Mouse (Mus musculus) embryonic facial prominence, embryonic 11.5 days (tissue): ENCODE data around the gene Ndufs7. TPM values are rescaled to one million over a fixed set of nuclear protein-coding genes. Genes with fewer than 3 reads are reported as not detected.

Experiments
- ATAC-seq: fragments of 200-750 bp; cut with Nextera tagmentation; replicated peaks from 2 replicates; pipeline ENCODE4 v1.8.0; 2017; ENCODE audit warnings: low read depth; ENCODE audit not compliant: insufficient number of reproducible peaks, low FRiP score, low TSS enrichment
- DNase-seq: peaks from one replicate; pipeline ENCODE4 v3.0.0-alpha.2; 2015; ENCODE audit warnings: low spot score
- H3K27ac ChIP-seq: fragments of 300-500 bp; sonication (generic); replicated peaks from 2 replicates; pipeline ENCODE4 v1.5.1; 2014; ENCODE audit warnings: mild to moderate bottlenecking, low read depth, low read length, control low read depth
- H3K27me3 ChIP-seq: fragments of 300-500 bp; sonication (generic); 2 replicates; pipeline ENCODE4 v1.6.1; 2014; ENCODE audit warnings: mild to moderate bottlenecking, low read length, moderate library complexity, mixed read lengths; ENCODE audit not compliant: control insufficient read depth, insufficient read depth
- H3K36me3 ChIP-seq: fragments of 300-500 bp; sonication (generic); replicated peaks from 2 replicates; pipeline ENCODE4 v1.6.1; 2014; ENCODE audit warnings: low read depth, mild to moderate bottlenecking, low read length, moderate library complexity, mixed read lengths; ENCODE audit not compliant: control insufficient read depth, insufficient read depth
- H3K4me1 ChIP-seq: fragments of 300-500 bp; sonication (generic); 2 replicates; pipeline ENCODE4 v1.6.1; 2014; ENCODE audit warnings: low read length, mixed read lengths; ENCODE audit not compliant: control insufficient read depth, insufficient read depth
- H3K4me2 ChIP-seq: fragments of 300-500 bp; sonication (generic); 2 replicates; pipeline ENCODE4 v1.6.1; 2014; ENCODE audit warnings: low read depth, mild to moderate bottlenecking, control low read depth, low read length, moderate library complexity
- H3K4me3 ChIP-seq: fragments of 300-500 bp; sonication (generic); 2 replicates; pipeline ENCODE4 v1.5.1; 2014; ENCODE audit warnings: low read depth, low read length, control low read depth
- H3K9ac ChIP-seq: fragments of 300-500 bp; sonication (generic); replicated peaks from 2 replicates; pipeline ENCODE4 v1.6.1; 2014; ENCODE audit warnings: mild to moderate bottlenecking, control low read depth, low read length
- H3K9me3 ChIP-seq: fragments of 300-500 bp; sonication (generic); replicated peaks from 2 replicates; pipeline ENCODE4 v1.6.1; 2016; ENCODE audit warnings: mild to moderate bottlenecking, low read length, inconsistent platforms, mixed read lengths; ENCODE audit not compliant: control insufficient read depth
- WGBS: fragments of 180-500 bp; shearing (Covaris S2); extraction: QIAGEN DNeasy Blood & Tissue Kit; methylation state at CpG from one replicate; pipeline ENCODE4 v1.1.7; 2014; 5-methylcytosine and 5-hydroxymethylcytosine counted together
- polyA plus RNA-seq: library from polyadenylated mRNA; unstranded; fragments of >200 nt; fragmentation: Nextera tagmentation; extraction: Ambion mirVana; gene quantifications from 2 replicates; pipeline ENCODE4 v1.2.1, GENCODE M21; 2014

Gene Ndufs7
- 221 and 253 TPM in 2 replicates for polyA plus RNA-seq

- H3K4me1 ChIP-seq = no peaks in the 10 kb centered on the region; the same call in 1 of the 2 replicates
- H3K36me3 ChIP-seq = no peaks in the 10 kb centered on the region
- H3K9me3 ChIP-seq = no peaks in the 10 kb centered on the region
- peak within 1 kb of the TSS; percentile 52 for H3K27ac ChIP-seq
- no peaks in the 10 kb centered on the region for H3K27me3 ChIP-seq
- H3K4me2 ChIP-seq = peak within 1 kb of the TSS; percentile 55
- under 1% methylated on average over 53 of the region's 53 CpGs for WGBS
- peak; percentile 78 for ATAC-seq
- H3K9ac ChIP-seq = peak within 1 kb of the TSS; percentile 84
- peak; percentile 94 for DNase-seq
- H3K4me3 ChIP-seq = peak within 1 kb of the TSS; percentile 78
Observed at GRCm38 (mm10) chr10:80248971-80249640, at the start of gene Ndufs7. Ndufs7 (plus strand) TSS chr10:80249121.

GRCm38 (mm10) chr10:80199440-80200008 lies 49.4 kb upstream of the Ndufs7 start:
- Histone ChIP-seq H3K4me3 (no peak overlapping the region), H3K9ac (peak overlapping the region; percentile 28; the same call in 1 of the 2 replicates), H3K9me3 (no peaks in the 10 kb centered on the region), H3K4me2 (no peak overlapping the region), H3K4me1 (no peaks in the 10 kb centered on the region; the same call in 1 of the 2 replicates), H3K27ac (no peak overlapping the region), H3K36me3 (no peaks in the 10 kb centered on the region), H3K27me3 (no peaks in the 10 kb centered on the region)
- DNase-seq = peak; percentile 91
- peak; percentile 63; the same call in 1 of the 2 replicates for ATAC-seq
- 52% methylated on average over 3 of the region's 3 CpGs for WGBS

- no peak overlapping the region for H3K27ac ChIP-seq
- no peaks in the 10 kb centered on the region for H3K36me3 ChIP-seq
- H3K9ac ChIP-seq = no peak overlapping the region
- no peak overlapping the region for H3K4me3 ChIP-seq
- H3K4me2 ChIP-seq = no peak overlapping the region
- WGBS = 60% methylated on average over 6 of the region's 6 CpGs
- H3K4me1 ChIP-seq = no peaks in the 10 kb centered on the region; the same call in 1 of the 2 replicates
- no peak for DNase-seq
- H3K9me3 ChIP-seq = no peaks in the 10 kb centered on the region
- no peaks in the 10 kb centered on the region for H3K27me3 ChIP-seq
- ATAC-seq = no peak
Observed at GRCm38 (mm10) chr10:80200485-80200884, 48.4 kb upstream of the Ndufs7 start.

GRCm38 (mm10) chr10:80204055-80204454 lies 44.9 kb upstream of the Ndufs7 start:
- no peaks in the 10 kb centered on the region; the same call in 1 of the 2 replicates for H3K27me3 ChIP-seq
- no peaks in the 10 kb centered on the region for H3K9me3 ChIP-seq
- peak overlapping the region; percentile 32; the same call in 1 of the 2 replicates for H3K9ac ChIP-seq
- ATAC-seq = no peak
- WGBS = 27% methylated on average over 7 of the region's 7 CpGs
- H3K4me1 ChIP-seq = no peaks in the 10 kb centered on the region; the same call in 1 of the 2 replicates
- H3K36me3 ChIP-seq = no peaks in the 10 kb centered on the region
- no peak overlapping the region for H3K27ac ChIP-seq
- DNase-seq = no peak
- H3K4me3 ChIP-seq = no peak overlapping the region
- H3K4me2 ChIP-seq = no peak overlapping the region

GRCm38 (mm10) chr10:80207201-80207600 lies 41.7 kb upstream of the Ndufs7 start:
- ATAC-seq = no peak
- no peak overlapping the region for H3K9ac ChIP-seq
- H3K36me3 ChIP-seq = no peaks in the 10 kb centered on the region
- no peaks in the 10 kb centered on the region; the same call in 1 of the 2 replicates for H3K27me3 ChIP-seq
- DNase-seq = no peak
- H3K4me2 ChIP-seq = no peak overlapping the region
- no peaks in the 10 kb centered on the region for H3K9me3 ChIP-seq
- H3K4me3 ChIP-seq = no peak overlapping the region
- no peaks in the 10 kb centered on the region for H3K4me1 ChIP-seq
- H3K27ac ChIP-seq = no peak overlapping the region
- 56% methylated on average over 1 of the region's 1 CpGs for WGBS

- no peaks in the 10 kb centered on the region; the same call in 1 of the 2 replicates for H3K27me3 ChIP-seq
- no peaks in the 10 kb centered on the region for H3K36me3 ChIP-seq
- H3K4me1 ChIP-seq = no peaks in the 10 kb centered on the region
- H3K4me2 ChIP-seq = no peak overlapping the region
- no peak for DNase-seq
- H3K9ac ChIP-seq = no peak overlapping the region
- ATAC-seq = no peak
- no peak overlapping the region for H3K4me3 ChIP-seq
- no peak overlapping the region for H3K27ac ChIP-seq
- no peaks in the 10 kb centered on the region for H3K9me3 ChIP-seq
- WGBS = 45% methylated on average over 10 of the region's 10 CpGs
Observed at GRCm38 (mm10) chr10:80207676-80208075, 41.2 kb upstream of the Ndufs7 start.

- H3K9me3 ChIP-seq = no peaks in the 10 kb centered on the region
- no peak for ATAC-seq
- no peak overlapping the region for H3K9ac ChIP-seq
- no peak overlapping the region for H3K4me3 ChIP-seq
- no peaks in the 10 kb centered on the region for H3K4me1 ChIP-seq
- H3K4me2 ChIP-seq = no peak overlapping the region
- no peak for DNase-seq
- H3K27ac ChIP-seq = no peak overlapping the region
- 78% methylated on average over 4 of the region's 4 CpGs for WGBS
- no peaks in the 10 kb centered on the region for H3K36me3 ChIP-seq
- no peaks in the 10 kb centered on the region; the same call in 1 of the 2 replicates for H3K27me3 ChIP-seq
Observed at GRCm38 (mm10) chr10:80208248-80208647, 40.7 kb upstream of the Ndufs7 start.

- peak; percentile 44; the same call in 1 of the 2 replicates for ATAC-seq
- WGBS = 12% methylated on average over 24 of the region's 24 CpGs
- H3K4me2 ChIP-seq = no peak overlapping the region; the same call in 1 of the 2 replicates
- H3K9ac ChIP-seq = peak overlapping the region; percentile 41
- no peaks in the 10 kb centered on the region for H3K4me1 ChIP-seq
- no peaks in the 10 kb centered on the region; the same call in 1 of the 2 replicates for H3K27me3 ChIP-seq
- DNase-seq = peak; percentile 38
- no peak overlapping the region for H3K27ac ChIP-seq
- no peaks in the 10 kb centered on the region for H3K36me3 ChIP-seq
- no peak overlapping the region for H3K4me3 ChIP-seq
- no peaks in the 10 kb centered on the region for H3K9me3 ChIP-seq
Observed at GRCm38 (mm10) chr10:80208841-80209371, 40.0 kb upstream of the Ndufs7 start.
